Mouse (Mus musculus) right cerebral cortex, postnatal 25 days (tissue): ENCODE measurements around the gene Hsdl2.
"Not testable (repeated sequence)": the region's sequence is repeated elsewhere in the genome, so short reads cannot be mapped to it uniquely, and the experiment has no call there.

Source experiments
- DNase-seq: peaks from one replicate; pipeline ENCODE4 v3.0.0; 2022

Hsdl2 gene

GRCm38 (mm10) chr4:59581314-59582185 lies at the start of gene Hsdl2:
TSS of gene Hsdl2 (plus strand) at chr4:59581563.
- DNase-seq, result peak; percentile 97

- no peak for DNase-seq
These were observed 48.1 kb upstream of the Hsdl2 start for GRCm38 (mm10) chr4:59533268-59533667.

DNA sequence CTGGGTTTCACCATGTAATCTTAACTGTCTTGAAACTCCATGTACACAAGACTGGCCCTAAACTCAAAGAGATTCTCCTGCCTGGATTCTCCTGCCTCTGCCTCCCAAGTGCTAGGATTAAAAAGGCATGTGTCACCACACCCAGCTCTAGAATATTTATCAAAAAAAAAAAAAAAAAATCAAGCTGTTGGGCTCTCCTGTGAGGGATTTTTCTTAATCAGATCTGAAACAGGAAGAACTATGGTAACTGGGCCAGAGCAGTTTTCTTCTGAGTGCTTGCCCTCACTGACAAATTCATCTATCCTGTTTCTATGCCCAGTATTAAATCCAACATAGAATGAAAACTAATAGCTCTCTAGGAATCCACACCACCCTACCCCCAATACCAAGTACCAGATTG lies 45.7 kb upstream of the Hsdl2 start:
- DNase-seq, result no peak

DNA sequence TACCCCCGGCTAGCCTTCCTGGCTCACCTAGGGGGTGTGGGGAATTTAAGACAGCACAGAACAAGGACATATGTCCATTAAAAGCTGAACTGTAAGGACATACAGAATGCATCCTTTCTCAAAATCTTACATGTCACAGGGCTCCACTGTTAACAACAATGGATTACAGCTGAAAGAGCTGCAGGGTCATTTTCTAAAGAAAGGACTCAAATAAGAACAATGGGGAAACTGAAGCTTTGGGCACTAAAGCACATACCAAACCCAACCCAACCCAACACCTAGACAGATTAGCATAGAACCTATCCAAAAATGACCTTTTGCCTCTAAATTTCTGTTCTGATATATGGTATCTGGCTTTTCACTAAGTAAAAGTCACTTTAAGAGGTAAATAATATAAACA lies 45.1 kb upstream of the Hsdl2 start:
- no peak for DNase-seq

DNA sequence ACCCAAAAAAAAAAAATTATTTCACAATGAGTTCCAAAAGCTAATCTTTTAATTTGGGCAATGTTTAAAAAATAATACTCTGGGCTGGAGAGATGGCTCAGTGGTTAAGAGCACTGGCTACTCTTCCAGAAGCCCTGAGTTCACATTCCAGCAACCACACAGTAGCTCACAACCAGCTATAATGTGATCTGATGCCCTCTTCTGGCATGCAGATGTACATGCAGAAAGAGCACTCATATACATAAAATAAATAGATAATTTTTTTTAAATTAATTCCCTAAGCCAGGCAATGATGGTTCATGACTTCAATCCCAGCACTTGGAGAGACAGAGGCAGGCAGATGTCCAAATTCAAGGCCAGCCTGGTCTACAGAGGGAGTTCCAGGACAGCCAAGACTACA lies 38.4 kb upstream of the Hsdl2 start:
- DNase-seq, result no peak

DNA sequence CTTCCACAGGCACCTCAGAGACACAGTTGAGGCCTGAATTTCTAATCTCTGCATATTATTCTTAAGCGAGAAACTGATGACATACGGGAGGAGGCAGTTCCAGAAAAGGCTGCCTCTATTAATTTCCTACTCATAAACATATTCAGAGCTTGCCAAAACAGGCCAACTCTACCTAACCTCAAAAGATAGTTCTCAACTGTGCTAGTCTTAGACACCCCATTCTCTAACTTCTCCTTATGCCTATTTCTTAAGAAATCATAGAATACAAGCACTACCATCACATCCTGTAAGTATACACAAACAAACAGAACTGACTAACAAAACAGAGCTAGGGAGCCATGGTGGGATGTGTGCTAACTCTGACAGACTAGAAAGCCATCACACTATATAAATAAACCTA lies 36.7 kb upstream of the Hsdl2 start:
- no peak for DNase-seq

GRCm38 (mm10) chr4:59546285-59547071 lies 34.9 kb upstream of the Hsdl2 start:
- DNase-seq, result no peak

DNA sequence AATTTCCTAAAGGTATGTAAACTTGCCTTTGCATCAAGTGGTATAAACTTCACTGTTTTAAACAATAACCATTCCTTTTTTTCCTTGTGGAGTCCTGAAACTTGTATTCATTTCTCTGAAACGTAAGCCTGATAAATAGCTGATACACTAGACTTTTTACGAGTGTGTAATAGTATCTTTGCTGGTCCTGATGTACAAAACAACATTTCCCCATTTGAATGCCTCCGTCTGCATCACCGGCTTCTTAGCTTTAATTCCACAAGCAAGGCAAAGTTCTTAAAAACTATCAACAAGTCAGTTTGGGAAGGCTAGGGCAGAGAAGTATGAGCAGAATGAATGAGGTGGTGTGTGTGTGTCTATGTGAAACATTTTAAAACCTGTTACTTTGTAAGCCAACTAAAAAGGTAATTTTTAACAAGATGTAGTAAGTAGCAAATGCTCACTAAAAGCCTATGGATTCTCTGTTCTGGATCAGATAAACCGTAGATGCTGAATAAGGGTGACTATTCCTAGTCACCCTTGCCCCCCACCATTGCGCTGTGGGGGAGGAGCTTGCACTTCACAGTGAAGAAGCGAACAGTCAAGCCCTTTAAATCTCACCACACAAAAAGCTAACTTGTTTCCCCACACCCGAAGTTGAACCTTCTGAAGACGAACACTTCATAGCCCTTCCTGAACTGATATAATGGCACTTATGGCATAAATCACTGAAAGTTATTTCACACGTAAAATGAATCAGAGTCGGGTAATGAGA lies 34.0 kb upstream of the Hsdl2 start:
- DNase-seq, result no peak

DNA sequence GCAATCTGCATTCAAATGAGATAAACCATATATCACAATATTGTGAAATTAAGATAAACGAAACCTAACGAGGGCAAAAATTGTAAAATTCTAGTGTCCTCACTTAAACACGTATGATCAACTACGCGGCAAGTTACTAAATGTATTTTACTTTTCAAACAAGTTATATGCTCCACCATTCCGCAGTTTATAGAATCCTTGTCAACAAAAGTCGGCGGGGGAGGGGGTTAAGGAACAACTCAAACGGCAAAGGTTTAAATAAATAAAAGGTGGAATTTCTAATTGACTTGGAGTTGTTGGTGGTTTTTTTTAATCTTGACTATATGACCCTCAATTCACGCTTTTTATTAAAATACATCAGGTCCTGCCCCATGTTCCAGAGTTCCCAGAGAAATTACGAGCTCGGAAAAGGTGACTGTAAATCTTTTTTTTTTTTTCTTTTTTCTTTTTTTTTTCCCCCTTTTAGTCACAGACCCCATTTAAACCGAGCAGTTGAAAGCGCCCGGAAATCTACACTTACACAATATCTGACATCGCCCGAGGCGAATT lies 33.3 kb upstream of the Hsdl2 start:
- no peak for DNase-seq

GRCm38 (mm10) chr4:59548560-59549174 lies 32.7 kb upstream of the Hsdl2 start:
- peak; percentile 71 for DNase-seq

DNA sequence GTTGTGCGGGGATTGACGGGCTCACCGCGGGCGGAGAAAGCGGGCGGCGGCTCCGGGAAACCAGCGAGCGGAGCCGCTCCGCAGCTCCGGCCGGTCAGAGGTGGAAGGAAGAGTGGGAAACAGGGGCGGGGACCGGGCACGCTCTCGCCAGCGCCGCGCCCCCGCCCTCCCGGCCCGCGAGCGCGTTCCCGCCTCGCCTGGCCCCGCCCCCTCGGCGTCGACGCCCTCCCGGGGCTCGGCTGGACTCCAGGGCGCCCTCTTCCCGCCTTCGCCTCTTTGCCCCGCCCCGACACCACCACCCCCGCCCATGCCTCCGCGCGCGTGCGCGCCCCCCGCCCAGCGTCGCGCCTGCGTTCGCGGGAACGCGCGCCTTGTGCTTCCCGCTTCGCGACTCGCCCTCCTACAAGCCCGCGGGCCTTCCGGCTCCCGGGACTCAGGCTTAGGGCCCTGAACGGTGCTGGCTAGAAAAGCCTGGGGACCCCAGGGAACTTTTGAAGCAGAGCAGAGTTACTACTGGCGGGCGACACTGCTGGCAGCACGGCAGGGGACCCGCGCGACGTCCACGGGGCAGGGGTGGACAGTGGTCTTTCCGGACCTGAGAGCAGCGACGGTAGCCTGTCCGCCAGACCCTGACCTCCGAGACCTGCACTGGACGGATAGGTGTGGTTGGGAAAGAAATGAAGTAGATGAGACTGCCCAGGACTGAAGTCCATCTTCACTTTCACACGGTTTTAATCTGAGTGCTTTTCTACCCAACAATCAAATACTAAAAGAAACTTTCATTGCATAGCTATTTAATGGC lies 32.0 kb upstream of the Hsdl2 start, which contains the start of gene Ptbp3:
Ptbp3 (minus strand) TSS at position 190 of the 802 bp plus-strand sequence.
- peak; percentile 84 for DNase-seq

- no peak for DNase-seq
These were observed 31.3 kb upstream of the Hsdl2 start for GRCm38 (mm10) chr4:59549977-59550560.

GRCm38 (mm10) chr4:59551901-59552300 lies 29.5 kb upstream of the Hsdl2 start:
- DNase-seq, result no peak

- no peak for DNase-seq
These were observed 28.5 kb upstream of the Hsdl2 start for GRCm38 (mm10) chr4:59552835-59553234.

DNA sequence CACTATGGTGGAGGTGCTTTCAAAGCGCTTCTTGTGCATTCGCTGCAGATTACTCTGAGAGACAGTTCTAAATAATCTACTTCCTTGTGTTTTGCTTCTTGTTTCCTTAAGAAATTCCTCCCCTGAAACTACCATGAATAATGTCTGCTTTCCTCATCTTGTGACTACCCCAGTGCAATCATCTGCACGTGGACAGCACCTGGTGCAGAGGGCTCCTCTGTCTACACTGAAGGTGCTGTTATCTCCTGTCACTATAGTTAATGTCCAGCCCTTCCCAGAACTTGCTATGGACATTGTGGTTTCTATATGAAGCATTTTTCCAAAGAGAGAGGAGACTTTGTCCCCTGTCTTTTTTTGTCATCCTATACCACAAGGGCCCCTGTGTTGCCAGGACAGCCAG lies 27.8 kb upstream of the Hsdl2 start:
- no peak for DNase-seq

GRCm38 (mm10) chr4:59555177-59555576 lies 26.2 kb upstream of the Hsdl2 start:
- no peak for DNase-seq

DNA sequence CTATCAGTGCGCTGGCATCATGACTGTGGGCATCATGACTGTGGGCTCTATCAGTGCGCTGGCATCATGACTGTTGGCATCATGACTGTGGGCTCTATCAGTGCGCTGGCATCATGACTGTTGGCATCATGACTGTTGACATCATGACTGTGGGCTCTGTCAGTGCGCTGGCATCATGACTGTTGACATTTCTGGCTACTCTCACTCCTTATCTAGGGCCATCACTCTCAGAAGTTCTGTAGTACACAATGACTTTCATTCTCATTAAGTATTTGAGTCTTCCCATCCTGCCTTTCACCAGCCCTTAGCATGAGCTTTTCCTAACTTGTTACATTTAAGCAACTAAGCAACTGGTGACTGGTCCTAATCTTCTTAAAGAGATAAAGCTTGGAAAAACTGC lies 24.0 kb upstream of the Hsdl2 start:
- DNase-seq, result not testable (repeated sequence)

DNA sequence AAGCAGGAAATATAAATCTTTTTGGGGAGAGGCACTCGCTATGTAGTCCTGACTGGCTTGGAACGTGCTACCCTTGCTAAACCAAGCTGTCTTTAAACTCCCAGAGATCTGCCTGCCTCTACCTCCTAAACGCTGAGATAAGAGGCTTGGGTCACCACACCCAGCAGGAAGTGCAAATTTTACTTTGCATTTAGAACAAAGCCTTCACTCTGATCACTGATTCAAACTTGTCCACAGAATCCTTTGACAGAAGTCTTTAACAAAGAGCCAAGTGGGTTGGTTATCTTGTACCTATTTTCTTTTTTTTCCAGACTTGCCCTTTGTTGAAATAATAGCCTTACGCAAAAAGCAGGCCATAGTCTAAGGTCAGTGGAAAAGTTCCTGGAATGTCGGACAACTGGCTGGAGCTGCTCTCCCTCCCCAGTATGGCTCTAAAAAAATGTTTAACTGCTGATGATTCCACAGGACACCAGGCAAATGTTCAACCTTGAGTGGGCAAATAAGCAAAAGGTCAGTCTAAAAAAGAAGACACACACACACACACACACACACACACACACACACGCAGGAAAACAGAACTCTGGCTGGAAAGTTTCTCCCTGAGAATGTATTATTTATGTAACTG lies 23.2 kb upstream of the Hsdl2 start:
- DNase-seq, result no peak

GRCm38 (mm10) chr4:59560141-59560540 lies 21.2 kb upstream of the Hsdl2 start:
- DNase-seq, result no peak

DNA sequence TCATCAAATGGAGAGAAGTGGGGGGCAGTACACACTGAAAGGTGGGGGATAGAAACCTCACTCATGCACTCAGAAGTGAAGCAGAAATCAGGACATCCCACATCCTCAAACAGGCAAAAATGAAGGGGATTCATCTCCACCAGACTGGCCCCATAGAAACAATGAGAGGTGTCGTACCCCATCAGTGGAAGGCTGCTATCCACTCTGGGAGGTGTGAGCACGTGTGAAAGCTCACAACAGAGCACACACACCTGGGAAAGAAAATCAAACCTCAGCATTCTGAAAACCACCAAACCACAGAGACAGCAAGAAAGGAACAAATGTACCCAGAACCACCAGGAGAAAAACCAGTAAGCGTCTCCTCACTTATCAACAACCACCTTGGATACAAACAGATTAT lies 17.2 kb upstream of the Hsdl2 start:
- DNase-seq, result no peak
